Mouse (Mus musculus) MEL (cell line): ENCODE results near the gene Pgm2.

Experiments
- CTCF ChIP-seq, 3 experiments: IDR thresholded peaks in 2 of 3; conservative IDR thresholded peaks in 1 of 3; 2 replicates each; pipeline ENCODE4 v1.5.1; 2011 to 2012; ENCODE audit warnings: low read length in 3 of 3, low read depth in 2 of 3, mild to moderate bottlenecking in 2 of 3, improper control_type of control experiment in 1 of 3, inconsistent platforms in 1 of 3, mixed read lengths in 1 of 3, moderate library complexity in 1 of 3; ENCODE audit not compliant: control insufficient read depth in 1 of 3, insufficient read depth in 1 of 3, poor library complexity in 1 of 3, severe bottlenecking in 1 of 3
- GATA1 ChIP-seq: IDR thresholded peaks from 2 replicates; pipeline ENCODE4 v1.6.1; 2011; ENCODE audit warnings: low read depth, low read length, improper control_type of control experiment
- MAX ChIP-seq: IDR thresholded peaks from 2 replicates; pipeline ENCODE4 v1.6.1; 2011; ENCODE audit warnings: low read length, improper control_type of control experiment
- MYB ChIP-seq: IDR thresholded peaks from 2 replicates; pipeline ENCODE4 v1.6.1; 2011; ENCODE audit warnings: mild to moderate bottlenecking, low read depth, low read length, improper control_type of control experiment
- POLR2AphosphoS2 ChIP-seq: IDR thresholded peaks from 2 replicates; pipeline ENCODE4 v1.6.1; 2011; ENCODE audit warnings: low read length, improper control_type of control experiment

- TF ChIP-seq POLR2AphosphoS2 (no peak), CTCF (IDR thresholded peaks at IDR 0.05 in 2 of 3, conservative IDR thresholded peaks at IDR 0.05 in 1 of 3; ENCODE audit: control insufficient read depth in 1 of 3, insufficient read depth in 1 of 3, low read depth in 2 of 3, low read length in 3 of 3, poor library complexity in 1 of 3, severe bottlenecking in 1 of 3) (no peak), MAX (no peak), GATA1 (no peak), MYB (no peak)
Measured at GRCm38 (mm10) chr5:64045502-64045901, 47.2 kb upstream of the Pgm2 start.
